Mouse (Mus musculus) erythroblast, embryonic 14.5 days (primary cell): ENCODE results near the gene Shroom3.

Experiments
- GATA1 ChIP-seq: IDR thresholded peaks from 2 replicates; pipeline ENCODE4 v1.6.1; 2012; ENCODE audit warnings: low read length, inconsistent platforms, mixed read lengths
- TAL1 ChIP-seq: IDR thresholded peaks from 3 replicates; pipeline ENCODE4 v1.6.1; 2012; ENCODE audit warnings: low read length, inconsistent platforms, mixed read lengths

DNA sequence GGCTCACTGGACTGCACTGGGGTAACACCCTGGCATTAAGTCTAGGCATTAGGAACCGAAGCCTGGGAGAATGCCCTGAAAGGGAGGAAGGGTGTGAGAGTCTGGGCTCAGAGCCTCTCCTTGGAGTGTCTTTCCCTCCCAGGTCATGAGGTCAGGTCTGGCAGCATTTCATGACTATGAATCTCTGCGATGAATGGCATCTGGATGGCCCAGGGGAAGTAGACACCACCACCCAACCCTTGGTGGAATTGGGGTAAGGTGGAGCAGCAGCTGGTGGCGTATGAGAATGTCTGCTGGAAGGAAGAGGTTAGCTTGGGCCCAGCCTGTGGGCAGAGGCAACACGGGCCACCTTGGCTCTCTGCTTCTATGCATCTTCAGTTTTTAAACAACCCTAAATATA is 171.7 kb downstream of the Shroom3 start:
- TF ChIP-seq GATA1 (no peak), TAL1 (no peak)
